Mouse (Mus musculus) liver, adult (tissue): Measurements from ENCODE around the gene Kctd8.

Source experiments
- GATA4 ChIP-seq: IDR thresholded peaks from 2 replicates; pipeline ENCODE4 v1.6.1; 2014; ENCODE audit warnings: mild to moderate bottlenecking, low read length; ENCODE audit not compliant: insufficient replicate concordance

Gene Kctd8

GRCm38 (mm10) chr5:69215216-69215615, 126.3 kb downstream of the Kctd8 start:
- TF ChIP-seq GATA4: no peak

- TF ChIP-seq GATA4: no peak
Observed at GRCm38 (mm10) chr5:69209401-69209800, 132.1 kb downstream of the Kctd8 start.

DNA sequence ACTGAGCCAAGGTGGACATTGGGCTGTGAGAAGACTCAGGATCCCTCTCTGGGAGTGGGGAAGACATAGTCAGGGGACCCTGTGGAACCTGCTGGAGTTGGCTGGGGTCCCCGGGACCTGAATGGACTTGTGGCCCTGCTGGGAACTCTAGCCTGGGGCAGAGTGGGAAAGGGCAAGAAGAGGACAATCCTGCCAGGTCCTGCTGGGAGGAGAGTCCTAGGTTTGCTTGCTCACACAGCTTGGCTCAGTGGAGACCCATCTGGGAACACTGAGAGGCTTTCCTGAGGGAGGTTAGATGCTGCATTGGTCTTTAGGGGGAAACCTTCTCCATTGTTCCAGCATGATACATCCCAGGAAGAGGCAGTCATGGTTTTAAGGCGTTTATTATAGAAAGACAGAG, 133.8 kb downstream of the Kctd8 start:
- no peak for TF ChIP-seq GATA4

GRCm38 (mm10) chr5:69159897-69160509, 181.5 kb downstream of the Kctd8 start:
- no peak for TF ChIP-seq GATA4

GRCm38 (mm10) chr5:69156489-69156888, 185.0 kb downstream of the Kctd8 start:
- TF ChIP-seq GATA4: no peak

DNA sequence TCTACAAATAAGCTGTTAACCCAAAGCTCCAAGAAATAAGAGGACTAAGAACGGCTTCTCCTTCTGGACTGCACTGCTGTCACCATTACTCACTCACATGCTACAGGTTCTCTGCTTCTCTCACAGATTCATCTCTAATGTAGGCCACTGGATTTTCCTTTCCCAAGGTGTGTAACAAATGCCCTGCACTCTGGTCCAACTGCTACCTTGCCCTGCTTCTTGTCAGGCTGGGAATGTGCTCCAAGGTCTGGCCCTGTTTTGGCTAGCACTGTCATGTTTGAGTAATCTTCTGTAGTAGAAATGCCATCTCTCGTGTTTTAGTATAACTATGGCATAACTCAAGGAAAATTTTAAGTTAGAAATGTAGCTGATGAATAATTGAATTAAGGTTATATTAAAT, 195.7 kb downstream of the Kctd8 start:
- no peak for TF ChIP-seq GATA4

GRCm38 (mm10) chr5:69141082-69141481, 200.4 kb downstream of the Kctd8 start:
- no peak for TF ChIP-seq GATA4

DNA sequence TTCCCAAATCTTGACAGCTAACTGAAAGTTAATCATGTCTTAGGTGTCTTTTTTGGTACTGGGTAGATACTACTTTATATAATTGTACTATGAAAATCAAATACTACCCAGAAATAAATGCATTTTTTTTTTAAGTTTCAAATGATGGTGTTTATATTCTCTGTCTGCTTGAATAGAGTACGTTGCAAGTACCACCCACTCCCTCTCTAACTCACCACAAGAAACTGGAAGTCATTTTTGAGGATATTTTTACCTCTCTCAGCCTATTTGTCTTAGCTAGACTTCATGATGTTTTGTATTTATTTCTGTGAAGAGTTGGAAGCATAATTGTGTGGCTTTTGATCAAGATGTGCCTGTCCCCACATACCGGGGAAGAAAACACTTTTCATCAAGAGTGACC, 232.8 kb downstream of the Kctd8 start:
- TF ChIP-seq GATA4: no peak

- TF ChIP-seq GATA4: no peak
Observed at GRCm38 (mm10) chr5:69088912-69089311, 252.6 kb downstream of the Kctd8 start.
